Mouse (Mus musculus) A20 (cell line): ENCODE measurements around the gene Med14.

Experiments used
- DNase-seq: peaks from one replicate; pipeline ENCODE4 v3.0.0-alpha.2; 2011; ENCODE audit warnings: low read depth, low spot score

Med14 gene

DNA sequence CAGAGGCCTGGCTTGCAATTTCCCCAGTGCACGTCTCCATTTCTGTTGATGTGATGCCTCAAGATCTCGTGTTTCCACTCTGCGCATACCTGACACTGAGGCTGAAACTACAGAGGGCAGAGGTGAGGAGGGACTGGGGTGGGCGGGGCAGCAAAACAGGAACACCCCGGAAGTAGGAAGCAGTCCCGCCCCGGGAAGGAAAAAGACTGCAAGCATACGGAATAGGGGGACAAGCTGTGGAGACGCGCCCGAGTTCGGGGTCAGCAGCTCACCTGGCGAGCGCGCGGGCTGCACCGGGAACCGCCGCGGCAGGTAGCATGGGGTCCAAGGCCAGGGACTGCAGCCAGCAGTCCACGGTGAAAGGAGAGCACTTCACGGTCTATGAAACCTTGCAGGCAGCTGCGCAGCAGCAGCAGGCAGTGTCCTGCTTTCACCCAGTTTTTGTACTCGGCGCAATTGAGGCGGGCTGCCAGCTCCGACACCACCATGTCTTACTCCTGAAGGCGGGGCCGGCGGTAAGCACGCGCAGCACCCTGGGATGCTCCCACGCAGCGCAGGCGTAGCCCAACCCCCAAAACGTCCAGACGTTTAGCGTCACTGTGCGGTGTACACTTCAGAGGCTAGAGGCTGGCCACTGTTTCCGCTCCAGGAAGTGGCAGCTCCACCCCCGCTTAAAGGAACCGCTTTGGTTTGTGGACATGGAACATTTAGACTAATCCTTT is 88.7 kb downstream of the Med14 start, which contains the start of gene 1810030O07Rik:
Gene 1810030O07Rik, minus strand, starts transcription at position 615 of the 722 bp plus-strand sequence.
- DNase-seq: peak; percentile 87

DNA sequence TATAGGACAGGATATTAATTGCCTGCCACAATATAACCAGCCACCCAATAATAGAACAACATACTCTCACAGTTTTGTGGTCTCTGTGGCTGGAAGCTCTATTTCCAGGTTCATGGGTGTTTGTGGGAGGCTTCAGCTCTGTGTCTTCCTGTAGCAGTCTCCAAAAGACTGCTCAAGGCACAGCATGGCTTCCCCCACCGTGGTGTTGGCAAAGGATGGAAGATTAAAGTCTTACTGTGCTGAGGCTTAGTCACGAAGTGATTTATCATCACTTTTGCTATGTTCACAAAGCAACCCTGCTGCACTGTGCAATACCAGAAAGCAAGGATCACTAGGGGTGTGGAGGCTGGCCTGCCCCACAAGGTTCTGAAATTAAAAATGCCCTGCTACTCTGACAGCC is 108.0 kb downstream of the Med14 start:
- no peak for DNase-seq

- no peak for DNase-seq
Observed at GRCm38 (mm10) chrX:12651906-12652305, 110.0 kb downstream of the Med14 start.

- no peak for DNase-seq
Observed at GRCm38 (mm10) chrX:12645531-12646304, 116.2 kb downstream of the Med14 start.

DNA sequence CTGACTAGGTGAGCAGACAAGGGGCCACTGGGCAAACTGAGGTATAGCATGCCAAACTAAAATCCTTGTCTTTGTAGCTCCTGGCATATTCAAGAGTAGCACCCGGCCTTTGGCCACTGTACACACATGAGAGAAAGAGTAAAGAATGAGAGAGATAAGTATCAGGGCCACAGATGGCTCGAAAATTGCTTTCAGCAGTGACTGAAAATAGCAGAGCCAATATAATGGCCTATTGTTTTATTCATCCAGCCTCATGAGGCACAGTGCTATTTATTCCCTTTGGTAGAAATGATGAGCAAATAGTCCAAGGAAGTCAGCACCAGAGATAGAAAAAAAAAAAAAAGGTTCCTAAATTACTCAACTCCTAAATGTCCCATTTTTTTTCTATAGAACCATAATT is 116.9 kb downstream of the Med14 start:
- DNase-seq: no peak
